Mouse (Mus musculus) neural tube, embryonic 11.5 days (tissue): Measurements from ENCODE around the gene Gm17720. TPM values are rescaled to one million over a fixed set of nuclear protein-coding genes. Genes with fewer than 3 reads are reported as not detected.
"Not testable (repeated sequence)": the region's sequence is repeated elsewhere in the genome, so short reads cannot be mapped to it uniquely, and the experiment has no call there.

ENCODE experiments used
- ATAC-seq: fragments of 200-750 bp; cut with Nextera tagmentation; 2 replicates; pipeline ENCODE4 v1.8.0; 2017; ENCODE audit warnings: moderate number of reproducible peaks, mild to moderate bottlenecking, moderate TSS enrichment, moderate library complexity; ENCODE audit not compliant: insufficient read depth, low FRiP score, low TSS enrichment
- DNase-seq: peaks from one replicate; pipeline ENCODE4 v3.0.0-alpha.2; 2015; ENCODE audit warnings: low spot score
- H3K27ac ChIP-seq: fragments of 300-500 bp; sonication (generic); 2 replicates; pipeline ENCODE4 v1.5.1; 2014; ENCODE audit warnings: low read depth, mild to moderate bottlenecking, low read length
- H3K27me3 ChIP-seq: fragments of 300-500 bp; sonication (generic); 2 replicates; pipeline ENCODE4 v1.6.1; 2014; ENCODE audit warnings: mild to moderate bottlenecking, low read length, mixed read lengths; ENCODE audit not compliant: control insufficient read depth, insufficient read depth
- H3K36me3 ChIP-seq: fragments of 300-500 bp; sonication (generic); 2 replicates; pipeline ENCODE4 v1.6.1; 2014; ENCODE audit warnings: mild to moderate bottlenecking, low read length, moderate library complexity, mixed read lengths; ENCODE audit not compliant: control insufficient read depth, insufficient read depth
- H3K4me1 ChIP-seq: fragments of 300-500 bp; sonication (generic); 2 replicates; pipeline ENCODE4 v1.6.1; 2014; ENCODE audit warnings: low read length, mixed read lengths; ENCODE audit not compliant: control insufficient read depth, insufficient read depth
- H3K4me2 ChIP-seq: fragments of 300-500 bp; sonication (generic); 2 replicates; pipeline ENCODE4 v1.6.1; 2014; ENCODE audit warnings: low read depth, mild to moderate bottlenecking, moderate library complexity
- H3K4me3 ChIP-seq: fragments of 300-500 bp; sonication (generic); 2 replicates; pipeline ENCODE4 v1.5.1; 2014; ENCODE audit warnings: low read depth, low read length
- H3K9ac ChIP-seq: fragments of 300-500 bp; sonication (generic); 2 replicates; pipeline ENCODE4 v1.6.1; 2014; ENCODE audit warnings: mild to moderate bottlenecking, low read length
- H3K9me3 ChIP-seq: fragments of 300-500 bp; sonication (generic); 2 replicates; pipeline ENCODE4 v1.6.1; 2016; ENCODE audit warnings: low read length; ENCODE audit not compliant: control insufficient read depth
- WGBS: fragments of 180-500 bp; shearing (Covaris S2); extraction: QIAGEN DNeasy Blood & Tissue Kit; methylation state at CpG from one replicate; pipeline ENCODE4 v1.1.7; 2014; 5-methylcytosine and 5-hydroxymethylcytosine counted together
- polyA plus RNA-seq: library from polyadenylated mRNA; unstranded; fragments of >200 nt; fragmentation: Nextera tagmentation; extraction: Ambion mirVana; gene quantifications from 2 replicates; pipeline ENCODE4 v1.2.1, GENCODE M21; 2014

The Gm17720 gene
- polyA plus RNA-seq, 1 experiment from 2014 or later = not detected

- not testable (repeated sequence) for H3K4me1 ChIP-seq, H3K4me3 ChIP-seq, H3K27ac ChIP-seq, DNase-seq, H3K9ac ChIP-seq, H3K9me3 ChIP-seq, H3K36me3 ChIP-seq, H3K27me3 ChIP-seq, H3K4me2 ChIP-seq, ATAC-seq
- WGBS = 37% methylated on average over 8 of the region's 8 CpGs
Measured at GRCm38 (mm10) chr8:110033771-110034170, 68.8 kb downstream of the Gm17720 start.

Other genes with a start within 250 kb of the Gm17720 start
- gene Phlpp2, start 234.2 kb downstream of the Gm17720 start, polyA plus RNA-seq = 2.5 and 3.4 TPM in 2 replicates
- 0.29 and 0.47 TPM in 2 replicates for gene Marveld3, start 140.6 kb downstream of the Gm17720 start, polyA plus RNA-seq
- not detected in 2 replicates for gene Tat, start 112.3 kb downstream of the Gm17720 start, polyA plus RNA-seq
- not detected in 2 replicates for gene Chst4, start 63.0 kb downstream of the Gm17720 start, polyA plus RNA-seq
- gene Zfp612, start 23.0 kb downstream of the Gm17720 start, polyA plus RNA-seq = 9.3 and 9.9 TPM in 2 replicates
- gene Gm21964, start 1.5 kb downstream of the Gm17720 start, polyA plus RNA-seq = not detected in 2 replicates
- gene Calb2, start 65.5 kb upstream of the Gm17720 start, polyA plus RNA-seq = 3.2 and 7.6 TPM in 2 replicates
- 10.7 and 10.8 TPM in 2 replicates for gene Cmtr2, start 112.9 kb upstream of the Gm17720 start, polyA plus RNA-seq
- 0.05 and 0.19 TPM in 2 replicates for gene Hydin, start 164.2 kb upstream of the Gm17720 start, polyA plus RNA-seq